Mouse (Mus musculus) kidney, adult 8-10 months (tissue): ENCODE results near the gene Olfr728.

Source experiments
- DNase-seq, 2 experiments: peaks; one replicate each; pipeline ENCODE4 v3.0.0; 2022

The Olfr728 gene

GRCm38 (mm10) chr14:50142580-50142979 is at the start of gene Olfr728:
Gene Olfr728, minus strand, starts transcription at chr14:50142680.
- DNase-seq: no peak

DNA sequence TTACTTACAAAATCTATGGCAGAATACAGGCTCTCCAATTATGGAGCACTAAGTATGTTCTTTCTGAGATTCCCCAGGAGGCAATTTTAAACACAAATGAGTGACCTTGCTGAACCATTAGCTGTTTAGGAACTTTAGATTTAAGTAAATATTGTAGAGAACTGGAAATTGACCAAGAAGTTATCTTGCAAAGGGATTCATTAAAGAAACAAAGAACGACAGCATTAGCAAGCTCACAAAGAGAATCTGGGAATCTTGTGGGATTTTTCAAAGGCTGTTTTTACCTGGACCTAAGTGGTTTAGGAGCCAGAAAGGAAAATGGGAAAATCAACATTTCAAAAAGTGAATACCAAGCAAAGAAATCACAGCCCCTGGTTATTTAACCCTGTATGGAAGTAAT is 45.6 kb upstream of the Olfr728 start, which contains the start of gene Olfr730:
Olfr730 (minus strand) TSS at position 101 of the 400 bp plus-strand sequence.
- no peak for DNase-seq

DNA sequence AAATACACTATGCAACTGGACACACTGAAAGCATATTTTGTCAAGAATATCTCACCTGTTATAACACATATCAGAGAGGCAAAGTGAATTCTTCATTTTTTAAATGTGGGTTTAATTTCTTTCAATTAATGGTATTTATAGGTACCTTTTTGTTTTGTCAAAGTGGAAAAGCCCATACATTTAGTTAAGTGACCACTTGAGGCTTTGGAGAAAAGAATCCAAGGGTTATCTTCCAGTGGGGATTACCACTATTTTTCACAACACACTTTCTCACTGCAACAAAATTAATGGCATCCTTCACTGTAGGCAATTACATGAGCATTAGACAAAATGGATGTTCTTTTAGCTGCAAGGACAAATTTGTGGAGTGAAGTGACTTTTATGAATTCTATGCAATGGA is 10.3 kb upstream of the Olfr728 start, which contains the start of gene Olfr729:
Olfr729 (minus strand) TSS at position 101 of the 400 bp plus-strand sequence.
- DNase-seq: no peak

- DNase-seq: no peak
Observed at GRCm38 (mm10) chr14:50122886-50123285, 19.6 kb downstream of the Olfr728 start, which contains the start of gene Olfr727. Gene Olfr727, plus strand, starts transcription at chr14:50123186.

GRCm38 (mm10) chr14:50090853-50091252 is 51.6 kb downstream of the Olfr728 start, which contains the start of gene Olfr726:
Gene Olfr726, minus strand, starts transcription at chr14:50090953.
- DNase-seq: no peak
